Mouse (Mus musculus): ENCODE measurements around the gene Zfand2a.

- TF ChIP-seq GATA1 (IDR thresholded peaks at IDR 0.05; ENCODE audit: low read length) (no peak), TAL1 (IDR thresholded peaks at IDR 0.05; ENCODE audit: low read length) (no peak)
Measured at GRCm38 (mm10) chr5:139505073-139505606, 20.8 kb upstream of the Zfand2a start.

All from erythroblast, embryonic 14.5 days (primary cell).